8 mouse cellular contexts compared by ENCODE assay signal in the genomic region with DNA sequence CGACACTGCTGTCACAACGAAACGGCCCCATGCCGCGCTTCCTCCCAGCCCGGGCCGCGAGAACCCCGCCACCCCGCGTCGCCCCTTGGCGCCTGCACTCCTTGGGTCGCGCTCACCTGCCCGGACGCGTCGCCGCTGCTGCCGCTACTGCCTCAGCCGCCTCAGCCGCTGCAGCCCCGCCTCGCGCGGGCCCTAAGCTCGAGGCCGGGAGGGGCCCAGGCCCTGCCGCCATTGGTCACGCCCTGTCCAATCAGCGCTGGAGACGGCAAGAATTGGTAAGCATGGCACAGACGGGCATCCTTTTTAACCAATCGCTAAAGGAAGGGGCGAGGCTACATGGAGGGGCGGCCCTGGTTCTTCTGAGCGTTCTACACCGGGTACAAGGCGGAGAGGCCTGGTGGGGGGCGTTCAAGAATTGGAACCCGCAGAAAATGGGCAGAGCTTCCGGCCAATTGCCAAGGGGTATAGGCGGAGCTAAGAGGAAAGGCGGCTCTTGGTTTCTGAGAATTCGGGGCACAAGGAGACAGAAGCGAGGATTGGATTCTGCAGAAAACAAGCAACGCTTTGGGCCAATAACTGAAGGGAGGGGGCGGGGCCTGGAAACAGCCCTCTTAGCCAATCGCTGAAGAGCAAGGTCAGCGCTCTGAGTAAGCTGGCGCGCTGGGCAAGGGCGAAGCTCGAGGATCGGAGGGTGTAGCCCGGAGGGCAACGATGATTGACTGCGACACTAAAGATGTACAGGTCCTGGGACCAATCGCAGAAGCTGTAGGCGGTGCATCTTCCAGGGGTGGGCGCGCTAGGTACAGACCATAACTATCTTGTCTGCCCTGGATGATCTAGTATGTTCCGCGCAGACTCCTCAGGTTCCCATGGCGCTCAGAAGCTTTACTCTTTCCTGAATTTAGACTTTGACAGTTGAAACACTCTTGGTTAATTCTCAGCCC. TPM values are rescaled to one million over a fixed set of nuclear protein-coding genes. Genes with fewer than 3 reads are reported as not detected.
A peak's percentile ranks its signal among the peaks of the same experiment; 100 is the strongest.
DNase-seq lines count a peak whose midpoint lies in the region; ATAC-seq and TF ChIP-seq lines count a peak whose summit lies in the region.

A gene (minus strand): TSS at position 194 of the 944 bp plus-strand sequence.

- H3K27ac ChIP-seq in cortical plate, adult 2 months (ENCODE audit: insufficient read depth, low read length): peak within 1 kb of the TSS; percentile 53

- ATAC-seq in activated CD4-positive, CD25-positive, alpha-beta regulatory T cell, adult 4 months: peak; percentile 90

- H3K27me3 ChIP-seq in megakaryocyte, embryonic 14.5 days (replicated peaks): no peaks in the 10 kb centered on the region

- H3K9me3 ChIP-seq in megakaryocyte, embryonic 14.5 days: no peaks in the 10 kb centered on the region

- no peak for TF ChIP-seq CTCF in cortical plate, adult 2 months (IDR thresholded peaks at IDR 0.05; ENCODE audit: extremely low read depth, insufficient read depth, low read length)

- peaks cover 4% of the 10 kb centered on the region; the same call in 1 of the 2 replicates for H3K4me1 ChIP-seq in cortical plate, adult 2 months (ENCODE audit: control insufficient read depth, insufficient read depth, low read length)
- H3K4me1 ChIP-seq in megakaryocyte, embryonic 14.5 days: peaks cover 91% of the 10 kb centered on the region

- H3K36me3 ChIP-seq in megakaryocyte, embryonic 14.5 days (replicated peaks; ENCODE audit: low read length): peaks cover 5% of the 10 kb centered on the region

- TF ChIP-seq POLR2A in cortical plate, adult 2 months (IDR thresholded peaks at IDR 0.05; ENCODE audit: extremely low read depth, insufficient read depth, low read length): peak; percentile 90

- peak within 1 kb of the TSS; percentile 95 for H3K4me3 ChIP-seq in cortical plate, adult 2 months (ENCODE audit: insufficient read depth, low read length)
- peak within 1 kb of the TSS; percentile 96 for H3K4me3 ChIP-seq in megakaryocyte, embryonic 14.5 days (replicated peaks)

- DNase-seq in gastrocnemius, adult 8-10 months (ENCODE audit: low spot score in 2 of 2): peak; percentile 96 to 97
- peak; percentile 94 for DNase-seq in hindlimb bud, embryonic 11.5 days (ENCODE audit: extremely low spot score, low read depth, low spot score)
- peak; percentile 91 to 100 for DNase-seq in left cerebral cortex, adult 8-10 months (ENCODE audit: low spot score in 2 of 2)
- peak; percentile 99 to 100 for DNase-seq in right cerebral cortex, postnatal 10 days (ENCODE audit: low spot score in 2 of 2)
- peak; percentile 87 for DNase-seq in urinary bladder, postnatal 25 days (ENCODE audit: low spot score)

RNA-seq across cellular contexts. Expression of the gene that starts here (rescaled TPM):
- polyA plus RNA-seq in activated CD4-positive, CD25-positive, alpha-beta regulatory T cell, adult 4 months (2017; shearing (Covaris generic)): 1 to 10 TPM; 4.9 to 6.3 TPM
- polyA plus RNA-seq in cortical plate, adult 2 months (2012; rRNA removed): 55.9 and 56.8 TPM in 2 replicates
- total RNA-seq in gastrocnemius, adult 8-10 months (2022): 10 to 100 TPM; 27.4 to 34.4 (median 31.1) TPM
- 10 to 100 TPM; 30.4 to 36.5 (median 34.9) TPM for total RNA-seq in left cerebral cortex, adult 8-10 months (2022)
- polyA plus RNA-seq in megakaryocyte, embryonic 14.5 days (2012; ENCODE audit: insufficient read depth, low replicate concordance): 5.0 and 5.5 TPM in 2 replicates

Comparison
In these comparisons a context has a peak if more than half of its experiments do, and no peak if none do; other contexts are left out.
1. Peak in every context shown above with its lines: DNase-seq, ATAC-seq, H3K4me3 ChIP-seq and H3K27ac ChIP-seq.